ENCODE assay signal across 8 mouse cellular contexts in the genomic region with DNA sequence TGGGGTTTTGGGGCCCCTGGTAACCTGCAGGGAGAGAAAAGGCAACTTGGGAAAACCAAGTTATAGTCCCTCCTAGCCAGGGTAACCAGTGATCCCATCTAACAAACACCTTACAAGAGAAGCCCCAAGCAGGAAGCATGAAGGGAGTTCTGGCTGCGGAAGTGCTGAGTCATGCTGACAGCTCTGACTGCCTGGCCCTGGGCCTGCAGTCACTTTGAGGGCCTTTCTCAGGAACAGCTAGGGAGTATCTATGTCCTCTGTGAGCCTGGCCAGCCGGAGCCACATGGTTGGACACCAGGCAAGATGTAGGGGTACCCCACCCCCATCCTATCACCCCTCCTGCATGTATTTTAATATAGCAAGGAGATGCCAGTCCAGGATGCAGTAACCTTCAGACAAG. TPM values are rescaled to one million over a fixed set of nuclear protein-coding genes. Genes with fewer than 3 reads are reported as not detected.
DNase-seq lines count a peak whose midpoint lies in the region; ATAC-seq and TF ChIP-seq lines count a peak whose summit lies in the region.

No protein-coding gene starts in this region.

- DNase-seq in ovary, postnatal 36 days (ENCODE audit: low spot score), result peak; percentile 49
- DNase-seq in ovary, postnatal 14 days (ENCODE audit: low spot score), result no peak
- peak; percentile 79 for DNase-seq in adrenal gland, postnatal 14 days
- DNase-seq in heart, embryonic 10.5 days (ENCODE audit: low spot score), result peak; percentile 86
- DNase-seq in liver, embryonic 14.5 days (ENCODE audit: low read depth in 3 of 3, low spot score in 3 of 3), result peak; percentile 73 to 77 (median 75)
- DNase-seq in yolk sac, embryonic 10.5 days (ENCODE audit: low spot score), result peak; percentile 39
- DNase-seq in frontal cortex, postnatal 10 days (ENCODE audit: low spot score in 2 of 2), result no peak

- no peak for TF ChIP-seq EP300 in liver, embryonic 14.5 days (IDR thresholded peaks at IDR 0.05; ENCODE audit: low read depth)

- H3K27me3 ChIP-seq in heart, embryonic 10.5 days (ENCODE audit: insufficient read depth, poor library complexity, severe bottlenecking), result no peaks in the 10 kb centered on the region
- H3K27me3 ChIP-seq in liver, embryonic 14.5 days (ENCODE audit: control insufficient read depth, insufficient read depth, low read length), result no peaks in the 10 kb centered on the region
- no peaks in the 10 kb centered on the region for H3K27me3 ChIP-seq in hindbrain, embryonic 13.5 days

- H3K4me1 ChIP-seq in heart, embryonic 10.5 days, result peaks cover 7% of the 10 kb centered on the region; the same call in 1 of the 2 replicates
- H3K4me1 ChIP-seq in liver, embryonic 14.5 days (replicated peaks; ENCODE audit: control insufficient read depth in 2 of 2, insufficient read depth in 2 of 2, low read length in 1 of 2), result peaks cover 24 to 30% of the 10 kb centered on the region in 2 experiments
- H3K4me1 ChIP-seq in hindbrain, embryonic 13.5 days (replicated peaks), result peaks cover 14% of the 10 kb centered on the region

- H3K36me3 ChIP-seq in heart, embryonic 10.5 days, result peaks cover 95% of the 10 kb centered on the region
- H3K36me3 ChIP-seq in liver, embryonic 14.5 days (replicated peaks; ENCODE audit: control insufficient read depth, insufficient read depth, low read depth), result peaks cover 61% of the 10 kb centered on the region
- H3K36me3 ChIP-seq in hindbrain, embryonic 13.5 days, result peaks cover 82% of the 10 kb centered on the region

- 71% methylated on average over 2 of the region's 2 CpGs for WGBS in heart, embryonic 10.5 days
- WGBS in liver, embryonic 14.5 days (ENCODE audit: insufficient replicate concordance), result 66% methylated on average over 2 of the region's 2 CpGs
- WGBS in hindbrain, embryonic 13.5 days, result 95% methylated on average over 2 of the region's 2 CpGs

- ATAC-seq in liver, embryonic 14.5 days (ENCODE audit: insufficient read depth), result peak; percentile 58
- ATAC-seq in hindbrain, embryonic 13.5 days (ENCODE audit: low FRiP score), result no peak

- no peak overlapping the region for H3K4me2 ChIP-seq in liver, embryonic 14.5 days (ENCODE audit: low read depth)
- H3K4me2 ChIP-seq in hindbrain, embryonic 13.5 days, result no peak overlapping the region

- peak overlapping the region; percentile 44 for H3K9ac ChIP-seq in liver, embryonic 14.5 days (replicated peaks)
- no peak overlapping the region for H3K9ac ChIP-seq in hindbrain, embryonic 13.5 days

- H3K9me3 ChIP-seq in heart, embryonic 10.5 days, result no peaks in the 10 kb centered on the region
- H3K9me3 ChIP-seq in liver, embryonic 14.5 days (ENCODE audit: control insufficient read depth, low read length), result no peaks in the 10 kb centered on the region
- H3K9me3 ChIP-seq in hindbrain, embryonic 13.5 days, result no peaks in the 10 kb centered on the region

- no peak for TF ChIP-seq CTCF in liver, embryonic 14.5 days (IDR thresholded peaks at IDR 0.05; ENCODE audit: low read depth)

- peak overlapping the region; percentile 56; the same call in 1 of the 2 replicates for H3K27ac ChIP-seq in heart, embryonic 10.5 days
- H3K27ac ChIP-seq in liver, embryonic 14.5 days, result peak overlapping the region; percentile 77
- no peak overlapping the region for H3K27ac ChIP-seq in hindbrain, embryonic 13.5 days

- no peak overlapping the region for H3K4me3 ChIP-seq in heart, embryonic 10.5 days
- H3K4me3 ChIP-seq in liver, embryonic 14.5 days (ENCODE audit: insufficient read depth in 1 of 2, low read depth in 2 of 2, low read length in 2 of 2), result no peak overlapping the region
- no peak overlapping the region for H3K4me3 ChIP-seq in hindbrain, embryonic 13.5 days

RNA-seq across cellular contexts. Expression of a gene that starts 16.3 kb away (rescaled TPM):
- total RNA-seq in adrenal gland, postnatal 14 days (2021), result 829 and 921 TPM in 2 replicates
- 122 and 199 TPM in 2 replicates for polyA plus RNA-seq in heart, embryonic 10.5 days (2016; fragmentation: Nextera tagmentation; extraction: Ambion mirVana)
- polyA plus RNA-seq in liver, embryonic 14.5 days (2012; rRNA removed), result 132 and 153 TPM in 2 replicates
- polyA plus RNA-seq in liver, embryonic 14.5 days (2014; fragmentation: Nextera tagmentation; extraction: Ambion mirVana), result 86.7 and 98.4 TPM in 2 replicates
- 231 TPM in 2 replicates for polyA plus RNA-seq in hindbrain, embryonic 13.5 days (2015; fragmentation: Nextera tagmentation; extraction: Ambion mirVana)

Comparison
In these comparisons a context has a peak if more than half of its experiments do, and no peak if none do; other contexts are left out.
1. DNase-seq: peak in ovary, postnatal 36 days (single experiment), adrenal gland, postnatal 14 days (single experiment), heart, embryonic 10.5 days (single experiment), liver, embryonic 14.5 days (3 of 3) and yolk sac, embryonic 10.5 days (single experiment); none in ovary, postnatal 14 days (single experiment) and frontal cortex, postnatal 10 days (0 of 2).